In the genomic region with DNA sequence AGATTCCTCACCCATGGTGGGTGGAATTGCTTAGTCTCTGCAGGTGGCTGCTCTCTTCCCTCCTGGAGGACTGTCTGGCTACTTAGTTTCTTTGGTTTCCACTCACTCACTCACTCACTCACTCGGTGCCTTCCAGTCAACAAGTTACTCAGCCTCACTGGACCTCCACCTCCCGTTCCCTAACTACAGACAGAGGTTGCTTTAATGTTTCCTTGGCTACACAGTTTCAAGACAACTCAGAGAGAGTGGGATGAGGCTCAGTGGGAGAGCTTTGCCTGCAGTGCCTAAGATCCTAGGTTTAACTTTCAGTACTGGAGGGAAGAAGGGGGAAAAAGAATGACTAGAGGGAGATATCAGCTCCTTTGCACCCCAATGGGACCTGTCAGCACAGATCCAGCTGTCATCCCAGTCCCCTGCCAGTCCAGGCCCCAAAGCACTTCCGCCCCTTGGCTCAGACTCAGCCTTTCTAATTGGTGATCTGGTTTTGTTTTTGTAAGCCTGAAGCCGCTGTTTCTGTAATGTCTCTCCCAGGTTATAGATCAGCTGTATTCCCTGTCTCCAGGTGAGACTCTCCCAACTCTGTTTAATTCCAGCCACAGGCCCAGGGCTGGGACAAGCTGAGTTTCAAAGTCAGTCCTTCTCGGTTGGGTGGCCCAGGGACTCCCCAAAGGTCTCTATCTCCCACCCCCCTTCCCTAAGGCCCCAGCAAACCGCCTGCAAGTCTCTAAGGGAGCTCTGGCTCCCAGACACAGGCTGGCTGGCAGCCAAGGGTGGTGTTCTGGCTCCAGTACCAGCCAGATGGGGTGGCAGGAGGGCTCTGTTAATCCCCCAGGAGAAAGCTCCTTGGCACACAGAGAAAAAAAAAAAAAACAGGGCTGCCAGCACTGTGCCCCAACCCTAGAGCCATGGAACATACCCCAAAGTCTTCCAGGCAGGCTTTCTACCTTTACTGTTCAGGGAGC, we compare ENCODE assay signal across 8 mouse cellular contexts.
DNase-seq lines count a peak whose midpoint lies in the region; ATAC-seq lines count a peak whose summit lies in the region.

No protein-coding gene starts in this region.

- no peaks in the 10 kb centered on the region for H3K27me3 ChIP-seq in embryonic facial prominence, embryonic 14.5 days (replicated peaks; ENCODE audit: control insufficient read depth, insufficient read depth, low read length)
- H3K27me3 ChIP-seq in heart, embryonic 16.5 days (ENCODE audit: control insufficient read depth, insufficient read depth, low read length), result no peaks in the 10 kb centered on the region
- H3K27me3 ChIP-seq in midbrain, embryonic 12.5 days, result peaks cover 41% of the 10 kb centered on the region

- ATAC-seq in embryonic facial prominence, embryonic 14.5 days (ENCODE audit: low read depth), result peak; percentile 71
- ATAC-seq in heart, embryonic 16.5 days (replicated peaks; ENCODE audit: extremely low read depth, insufficient read depth, low FRiP score), result peak; percentile 71
- peak; percentile 63; the same call in 1 of the 2 replicates for ATAC-seq in midbrain, embryonic 12.5 days (ENCODE audit: low FRiP score, low read depth)
- no peak for ATAC-seq in CD4-positive, CD25-positive, alpha-beta regulatory T cell, adult 4 months

- H3K4me2 ChIP-seq in embryonic facial prominence, embryonic 14.5 days (ENCODE audit: low read depth, low read length), result peak overlapping the region; percentile 21
- peak overlapping the region; percentile 35 for H3K4me2 ChIP-seq in heart, embryonic 16.5 days (ENCODE audit: low read depth, low read length)
- H3K4me2 ChIP-seq in midbrain, embryonic 12.5 days (replicated peaks), result no peak overlapping the region

- WGBS in embryonic facial prominence, embryonic 14.5 days, result 12% methylated on average over 6 of the region's 6 CpGs
- WGBS in heart, embryonic 16.5 days, result 13% methylated on average over 6 of the region's 6 CpGs
- 37% methylated on average over 6 of the region's 6 CpGs for WGBS in midbrain, embryonic 12.5 days

- H3K9me3 ChIP-seq in embryonic facial prominence, embryonic 14.5 days (ENCODE audit: control insufficient read depth, low read length), result no peaks in the 10 kb centered on the region
- H3K9me3 ChIP-seq in heart, embryonic 16.5 days (replicated peaks; ENCODE audit: control insufficient read depth, low read length), result no peaks in the 10 kb centered on the region
- H3K9me3 ChIP-seq in midbrain, embryonic 12.5 days, result no peaks in the 10 kb centered on the region

- DNase-seq in heart, adult 11 months, result peak; percentile 97
- DNase-seq in heart, adult 8-10 months (ENCODE audit: low spot score), result no peak
- peak; percentile 87 for DNase-seq in embryonic facial prominence, embryonic 14.5 days (ENCODE audit: low spot score)
- DNase-seq in kidney, postnatal 10 days, result peak; percentile 81
- DNase-seq in urinary bladder, adult 2 months (ENCODE audit: low spot score), result no peak

- H3K27ac ChIP-seq in embryonic facial prominence, embryonic 14.5 days (replicated peaks; ENCODE audit: low read depth, low read length), result peak overlapping the region; percentile 81
- H3K27ac ChIP-seq in heart, embryonic 16.5 days (ENCODE audit: low read length), result peak overlapping the region; percentile 84
- peak overlapping the region; percentile 35; the same call in 1 of the 2 replicates for H3K27ac ChIP-seq in midbrain, embryonic 12.5 days (replicated peaks)

- H3K4me1 ChIP-seq in embryonic facial prominence, embryonic 14.5 days (ENCODE audit: control insufficient read depth, insufficient read depth, low read length), result peaks cover 48% of the 10 kb centered on the region
- H3K4me1 ChIP-seq in heart, embryonic 16.5 days (ENCODE audit: control insufficient read depth, insufficient read depth, low read length), result peaks cover 32% of the 10 kb centered on the region
- H3K4me1 ChIP-seq in midbrain, embryonic 12.5 days, result peaks cover 30% of the 10 kb centered on the region

- no peak overlapping the region for H3K4me3 ChIP-seq in embryonic facial prominence, embryonic 14.5 days (ENCODE audit: low read depth, low read length)
- H3K4me3 ChIP-seq in heart, embryonic 16.5 days (ENCODE audit: low read length), result no peak overlapping the region
- no peak overlapping the region for H3K4me3 ChIP-seq in midbrain, embryonic 12.5 days

- no peaks in the 10 kb centered on the region for H3K36me3 ChIP-seq in embryonic facial prominence, embryonic 14.5 days (ENCODE audit: control insufficient read depth, insufficient read depth, low read length)
- no peaks in the 10 kb centered on the region for H3K36me3 ChIP-seq in heart, embryonic 16.5 days (ENCODE audit: control insufficient read depth, insufficient read depth)
- H3K36me3 ChIP-seq in midbrain, embryonic 12.5 days, result no peaks in the 10 kb centered on the region

- no peak overlapping the region for H3K9ac ChIP-seq in embryonic facial prominence, embryonic 14.5 days (ENCODE audit: low read depth, low read length)
- H3K9ac ChIP-seq in heart, embryonic 16.5 days (ENCODE audit: low read length), result peak overlapping the region; percentile 31; the same call in 1 of the 2 replicates
- no peak overlapping the region for H3K9ac ChIP-seq in midbrain, embryonic 12.5 days (replicated peaks)

Comparison
In these comparisons a context has a peak if more than half of its experiments do, and no peak if none do; other contexts are left out.
1. DNase-seq: peak in heart, adult 11 months (single experiment), embryonic facial prominence, embryonic 14.5 days (single experiment) and kidney, postnatal 10 days (single experiment); none in heart, adult 8-10 months (single experiment) and urinary bladder, adult 2 months (single experiment).
2. Peak in every context shown above with its lines, with median percentiles within 50 percentile points of each other: H3K27ac ChIP-seq.